Mouse (Mus musculus): ENCODE results near the gene Tle2. TPM values are rescaled to one million over a fixed set of nuclear protein-coding genes. Genes with fewer than 3 reads are reported as not detected.
A peak's percentile ranks its signal among the peaks of the same experiment; 100 is the strongest.

The Tle2 gene
- total RNA-seq, 2 experiments from 2014 or later, result 0.51 to 1.1 TPM

DNA sequence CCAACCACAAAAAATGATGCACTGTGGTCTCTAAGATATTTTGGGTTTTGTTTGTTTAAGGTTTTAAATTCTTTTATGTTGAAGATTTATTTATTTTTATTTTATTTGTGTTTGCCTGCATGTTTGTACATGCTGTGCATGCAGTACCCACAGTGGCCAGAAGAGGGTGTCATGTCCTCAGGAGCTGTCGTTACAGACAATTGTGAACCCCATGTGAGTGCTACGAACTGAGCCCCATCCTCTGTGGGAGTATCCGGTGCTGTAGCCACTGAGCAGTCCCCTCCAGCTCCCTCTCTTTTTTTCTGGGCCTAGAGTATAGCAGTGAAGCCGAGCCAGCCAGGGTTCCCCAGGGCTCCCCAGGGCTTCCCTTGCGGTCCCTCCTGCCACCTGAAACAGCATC, 21.1 kb upstream of the Tle2 start:
- no peak for ATAC-seq (ENCODE audit: poor library complexity, severe bottlenecking)

GRCm38 (mm10) chr10:81553807-81554755, 20.3 kb upstream of the Tle2 start:
- no peak for ATAC-seq (ENCODE audit: poor library complexity, severe bottlenecking)

GRCm38 (mm10) chr10:81556282-81556681, 18.1 kb upstream of the Tle2 start:
- no peak for ATAC-seq (ENCODE audit: poor library complexity, severe bottlenecking)

DNA sequence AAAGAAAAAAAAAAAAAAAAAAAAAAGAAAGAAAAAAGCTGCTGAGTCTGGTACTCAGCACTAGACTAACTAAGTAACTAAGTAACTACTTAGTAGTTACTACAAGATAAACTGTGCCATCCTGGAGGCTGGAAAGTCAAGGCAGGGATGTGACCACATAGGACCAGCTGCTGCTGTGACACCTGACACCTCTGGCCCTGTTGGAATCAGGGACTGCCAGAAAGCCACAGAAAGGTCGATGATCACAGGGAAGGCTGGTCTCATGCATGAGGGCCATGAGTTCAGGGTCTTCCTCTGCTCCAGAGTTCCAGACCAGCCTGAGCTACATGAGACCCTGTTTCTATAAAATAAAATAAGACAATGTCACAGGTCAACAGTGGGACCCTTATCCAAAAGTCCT, 16.9 kb upstream of the Tle2 start:
- no peak for ATAC-seq (ENCODE audit: poor library complexity, severe bottlenecking)

DNA sequence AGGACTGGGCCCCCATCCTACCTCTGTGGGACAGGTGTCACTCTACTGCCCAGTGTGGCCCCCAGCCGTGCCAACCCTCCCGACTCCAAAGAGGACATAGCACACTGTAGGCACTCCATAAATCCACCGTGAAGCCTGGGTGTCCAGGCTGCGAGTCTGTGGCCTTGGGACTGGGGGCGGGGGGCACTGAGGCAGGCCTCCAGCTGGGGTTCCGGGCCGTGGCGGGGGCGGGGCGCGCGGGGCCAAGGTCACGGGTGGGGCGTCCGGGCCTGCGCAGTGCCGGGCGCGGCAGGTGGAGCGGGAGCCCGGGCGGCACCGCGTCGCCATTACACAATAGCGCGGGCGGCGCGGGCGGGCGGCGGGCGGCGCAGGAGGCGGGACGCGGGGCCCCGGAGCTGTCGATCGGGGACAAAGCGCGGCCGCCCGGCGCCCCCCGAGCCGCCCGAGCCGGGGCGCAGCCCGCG, 15.2 kb upstream of the Tle2 start, which contains the start of gene Aes:
TSS of gene Aes (plus strand) at position 326 of the 464 bp plus-strand sequence.
- peak; percentile 62 for ATAC-seq (ENCODE audit: poor library complexity, severe bottlenecking)

DNA sequence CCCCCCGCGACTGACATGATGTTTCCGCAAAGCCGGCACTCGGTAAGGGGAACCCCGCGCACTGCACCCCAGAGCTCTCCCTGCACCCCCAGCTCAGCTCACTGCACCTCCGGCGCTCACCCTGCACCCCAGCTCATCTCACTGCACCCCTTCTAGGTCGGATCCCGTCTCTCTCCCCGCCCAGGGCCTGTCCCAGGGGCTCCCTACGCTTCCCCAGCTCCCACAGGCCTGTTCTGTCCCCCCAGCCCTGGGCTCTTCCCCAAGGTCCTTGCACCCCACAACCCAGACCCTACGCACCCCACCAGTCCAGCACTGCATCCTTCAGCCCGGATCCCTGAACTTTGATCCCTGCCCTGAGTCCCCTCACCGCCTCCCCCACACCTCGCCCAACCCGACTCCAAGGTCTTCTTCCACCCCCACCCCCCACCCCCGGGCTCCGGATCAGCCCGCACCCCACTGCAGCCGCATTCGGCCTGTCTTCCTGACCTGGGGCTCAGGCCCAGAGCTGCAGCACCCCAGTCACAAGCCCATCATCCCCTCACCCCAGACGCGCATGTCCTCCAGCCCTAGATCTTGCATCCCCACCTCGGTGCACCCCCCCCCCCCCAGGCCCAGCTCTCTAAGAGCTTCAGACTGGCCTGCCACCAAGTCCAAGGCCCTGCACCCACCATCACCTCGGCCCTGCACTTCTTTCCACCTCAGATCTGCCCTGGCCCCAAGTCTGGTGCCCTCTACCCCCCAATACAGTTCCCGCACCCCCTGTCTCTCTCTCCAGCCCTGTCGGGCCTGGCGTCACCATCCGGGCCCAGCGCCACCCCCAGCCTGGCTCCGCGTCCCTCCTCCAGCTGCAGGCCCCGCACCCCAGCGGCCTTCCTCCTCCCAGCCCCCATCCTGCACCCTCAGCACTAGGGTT, 14.5 kb upstream of the Tle2 start:
- peak; percentile 56 for ATAC-seq (ENCODE audit: poor library complexity, severe bottlenecking)

- ATAC-seq (ENCODE audit: poor library complexity, severe bottlenecking), result peak; percentile 71
Measured at GRCm38 (mm10) chr10:81560719-81561459, 13.5 kb upstream of the Tle2 start.

DNA sequence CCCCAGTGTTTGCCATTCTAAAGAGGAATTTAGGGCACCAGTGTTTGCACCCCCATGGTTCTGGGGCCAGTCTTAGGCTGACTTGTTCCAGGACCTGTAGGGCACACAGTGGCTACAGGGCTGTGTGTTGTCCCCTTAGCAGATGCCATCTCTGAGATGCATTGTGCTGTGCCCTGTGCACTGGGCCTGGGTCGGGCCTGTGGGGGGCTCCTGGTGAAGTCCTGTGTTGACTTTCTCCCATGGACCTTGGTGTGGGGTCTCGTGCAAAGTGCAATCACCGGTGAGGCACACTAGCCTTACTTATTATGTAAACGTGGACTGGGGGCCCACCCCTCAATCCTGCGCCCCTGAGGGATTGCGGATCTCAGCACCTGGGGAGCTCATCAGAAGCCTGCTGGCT, 11.9 kb upstream of the Tle2 start:
- no peak for ATAC-seq (ENCODE audit: poor library complexity, severe bottlenecking)

DNA sequence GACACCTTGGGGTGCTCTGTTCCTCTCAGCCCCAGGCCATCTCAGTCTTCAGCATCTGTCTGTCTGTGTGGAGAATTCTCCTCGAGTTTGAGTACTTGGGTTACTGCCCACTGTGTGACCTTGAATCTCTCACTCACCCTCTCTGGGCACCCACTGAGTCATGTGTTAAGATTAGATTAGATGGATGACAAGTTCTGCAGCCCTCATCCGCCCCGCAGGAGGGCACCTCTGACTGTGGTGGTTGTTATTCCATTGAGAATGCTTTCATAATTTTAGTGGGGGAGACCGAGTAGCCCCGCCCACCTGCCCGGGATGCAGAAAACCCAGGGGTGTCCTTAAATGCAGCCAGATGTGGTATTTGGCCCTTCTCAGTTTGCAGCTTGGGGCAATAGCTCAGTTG, 10.9 kb upstream of the Tle2 start:
- ATAC-seq (ENCODE audit: poor library complexity, severe bottlenecking), result no peak

DNA sequence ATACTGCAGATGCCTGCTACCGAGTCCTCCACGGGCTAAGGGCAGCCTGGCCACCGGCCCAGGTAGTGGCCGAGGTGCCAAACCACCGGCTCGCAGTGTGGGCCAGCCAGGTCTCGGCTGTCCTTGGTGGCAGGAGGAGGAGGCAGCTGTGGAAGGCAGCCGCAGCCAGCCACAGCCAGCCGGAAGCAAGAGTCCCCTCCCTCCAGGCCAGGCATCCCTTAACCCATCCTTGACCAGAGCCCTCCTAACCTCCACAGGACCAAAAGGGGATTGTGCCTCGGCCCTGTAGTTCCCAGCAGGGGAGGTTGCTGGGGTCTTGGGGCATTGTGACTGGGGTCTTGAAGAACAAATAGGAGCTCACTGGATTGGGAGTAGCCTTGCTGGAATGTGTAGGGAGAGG, 10.1 kb upstream of the Tle2 start:
- ATAC-seq (ENCODE audit: poor library complexity, severe bottlenecking), result 0 out of 2 replicates have a peak, but pooled peaks have one; percentile 6

- ATAC-seq (ENCODE audit: poor library complexity, severe bottlenecking), result no peak
Measured at GRCm38 (mm10) chr10:81564734-81565133, 9.6 kb upstream of the Tle2 start.

DNA sequence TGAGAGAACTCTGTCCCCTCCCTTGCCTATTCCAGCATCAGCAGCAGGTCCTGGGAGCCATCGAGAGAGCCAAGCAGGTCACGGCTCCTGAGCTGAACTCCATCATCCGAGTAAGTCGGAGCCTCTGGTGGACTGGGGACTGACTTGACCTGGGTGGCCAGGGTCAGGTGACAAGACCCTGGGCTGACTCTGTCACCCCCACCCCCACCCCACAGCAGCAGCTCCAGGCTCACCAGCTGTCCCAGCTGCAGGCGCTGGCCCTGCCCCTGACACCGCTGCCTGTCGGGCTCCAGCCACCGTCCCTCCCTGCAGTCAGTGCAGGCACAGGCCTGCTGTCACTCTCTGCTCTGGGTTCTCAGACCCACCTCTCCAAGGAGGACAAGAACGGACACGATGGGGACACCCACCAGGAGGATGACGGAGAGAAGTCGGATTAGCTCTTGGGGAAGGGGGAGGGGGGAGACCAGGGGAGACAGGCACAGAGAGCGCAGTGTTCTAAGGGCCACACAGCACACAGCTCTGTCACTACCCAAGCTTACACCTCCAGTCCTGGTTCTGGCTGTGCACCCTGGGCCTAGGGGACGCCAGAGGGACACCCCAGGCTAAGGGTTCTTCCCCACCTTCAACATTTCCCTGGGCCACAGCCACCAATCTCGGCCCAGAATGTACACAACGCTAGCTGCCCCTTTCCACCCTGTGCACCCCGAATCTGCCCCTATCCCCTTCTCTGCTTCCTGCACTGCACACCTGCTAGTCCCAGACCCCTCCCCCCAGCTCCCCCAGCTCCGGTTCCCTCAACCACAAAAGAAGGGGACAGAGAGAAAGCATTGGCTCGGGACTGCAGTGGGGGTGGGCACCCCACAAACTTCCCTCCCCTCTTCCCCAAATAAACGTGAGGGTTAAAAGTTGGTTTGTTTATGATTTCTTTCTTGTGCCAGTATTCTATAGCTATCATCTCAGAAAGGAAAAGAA, 8.8 kb upstream of the Tle2 start:
- no peak for ATAC-seq (ENCODE audit: poor library complexity, severe bottlenecking)

GRCm38 (mm10) chr10:81568381-81569191, 5.8 kb upstream of the Tle2 start:
- no peak for ATAC-seq (ENCODE audit: poor library complexity, severe bottlenecking)

- no peak for ATAC-seq (ENCODE audit: poor library complexity, severe bottlenecking)
Measured at GRCm38 (mm10) chr10:81569507-81570237, 4.7 kb upstream of the Tle2 start.

- ATAC-seq (ENCODE audit: poor library complexity, severe bottlenecking), result no peak
Measured at GRCm38 (mm10) chr10:81570238-81570800, 4.0 kb upstream of the Tle2 start.

GRCm38 (mm10) chr10:81570831-81571500, 3.4 kb upstream of the Tle2 start:
- ATAC-seq (ENCODE audit: poor library complexity, severe bottlenecking), result peak; percentile 66

- peak; percentile 85 for ATAC-seq (ENCODE audit: poor library complexity, severe bottlenecking)
Measured at GRCm38 (mm10) chr10:81571501-81571876, 2.9 kb upstream of the Tle2 start.
